Mouse (Mus musculus): ENCODE measurements around the gene Pou4f1. TPM values are rescaled to one million over a fixed set of nuclear protein-coding genes. Genes with fewer than 3 reads are reported as not detected.

The Pou4f1 gene
- polyA plus RNA-seq, 1 experiment from 2014 or later: 0.76 TPM

- no peaks in the 10 kb centered on the region for H3K36me3 ChIP-seq
- H3K4me2 ChIP-seq: no peak overlapping the region
- no peak overlapping the region for H3K4me3 ChIP-seq
- no peaks in the 10 kb centered on the region for H3K9me3 ChIP-seq
- ATAC-seq (ENCODE audit: insufficient number of reproducible peaks, insufficient read depth, low FRiP score, low TSS enrichment, low read depth): no peak
- H3K27me3 ChIP-seq: peaks cover 94% of the 10 kb centered on the region
- H3K27ac ChIP-seq: no peak overlapping the region
- no peak overlapping the region for H3K9ac ChIP-seq
- WGBS: 3% methylated on average over 5 of the region's 5 CpGs
- peaks cover 28% of the 10 kb centered on the region for H3K4me1 ChIP-seq
These were observed 3.0 kb downstream of the Pou4f1 start for GRCm38 (mm10) chr14:104464841-104465240.

- Histone ChIP-seq H3K9me3 (no peaks in the 10 kb centered on the region), H3K9ac (no peak overlapping the region), H3K36me3 (no peaks in the 10 kb centered on the region), H3K27me3 (peaks cover 94% of the 10 kb centered on the region), H3K27ac (no peak overlapping the region), H3K4me1 (peaks cover 28% of the 10 kb centered on the region), H3K4me2 (no peak overlapping the region), H3K4me3 (no peak overlapping the region)
- no peak for ATAC-seq (ENCODE audit: insufficient number of reproducible peaks, insufficient read depth, low FRiP score, low TSS enrichment, low read depth)
- WGBS: 4% methylated on average over 5 of the region's 5 CpGs
These were observed 4.1 kb downstream of the Pou4f1 start for GRCm38 (mm10) chr14:104463631-104464250.

GRCm38 (mm10) chr14:104461286-104462240, 6.2 kb downstream of the Pou4f1 start:
- no peak overlapping the region for H3K9ac ChIP-seq
- no peak overlapping the region for H3K4me2 ChIP-seq
- H3K27me3 ChIP-seq: peaks cover 92% of the 10 kb centered on the region
- no peak overlapping the region for H3K4me3 ChIP-seq
- H3K27ac ChIP-seq: no peak overlapping the region
- H3K9me3 ChIP-seq: no peaks in the 10 kb centered on the region
- H3K4me1 ChIP-seq: peaks cover 12% of the 10 kb centered on the region
- WGBS: 2% methylated on average over 10 of the region's 10 CpGs
- H3K36me3 ChIP-seq: no peaks in the 10 kb centered on the region
- ATAC-seq (ENCODE audit: insufficient number of reproducible peaks, insufficient read depth, low FRiP score, low TSS enrichment, low read depth): no peak

GRCm38 (mm10) chr14:104460325-104461285, 7.2 kb downstream of the Pou4f1 start:
- H3K9me3 ChIP-seq: no peaks in the 10 kb centered on the region
- ATAC-seq (ENCODE audit: insufficient number of reproducible peaks, insufficient read depth, low FRiP score, low TSS enrichment, low read depth): peak; percentile 52; the same call in 1 of the 2 replicates
- H3K27ac ChIP-seq: no peak overlapping the region
- H3K4me1 ChIP-seq: peaks cover 7% of the 10 kb centered on the region
- WGBS: under 1% methylated on average over 59 of the region's 59 CpGs
- no peak overlapping the region for H3K9ac ChIP-seq
- H3K27me3 ChIP-seq: peaks cover 85% of the 10 kb centered on the region
- H3K4me3 ChIP-seq: peak overlapping the region; percentile 24
- peak overlapping the region; percentile 47 for H3K4me2 ChIP-seq
- no peaks in the 10 kb centered on the region for H3K36me3 ChIP-seq

GRCm38 (mm10) chr14:104459513-104460111, 8.2 kb downstream of the Pou4f1 start:
- H3K9me3 ChIP-seq: no peaks in the 10 kb centered on the region

GRCm38 (mm10) chr14:104458728-104459512, 8.9 kb downstream of the Pou4f1 start:
- no peak overlapping the region for H3K4me3 ChIP-seq
- no peak overlapping the region for H3K4me2 ChIP-seq
- H3K27me3 ChIP-seq: peaks cover 81% of the 10 kb centered on the region
- H3K4me1 ChIP-seq: peaks cover 6% of the 10 kb centered on the region
- no peak overlapping the region for H3K9ac ChIP-seq
- H3K36me3 ChIP-seq: no peaks in the 10 kb centered on the region
- no peak for ATAC-seq (ENCODE audit: insufficient number of reproducible peaks, insufficient read depth, low FRiP score, low TSS enrichment, low read depth)
- WGBS: 1% methylated on average over 19 of the region's 19 CpGs
- no peaks in the 10 kb centered on the region for H3K9me3 ChIP-seq
- no peak overlapping the region for H3K27ac ChIP-seq

More at GRCm38 (mm10) chr14:104459513-104460111, 8.2 kb downstream of the Pou4f1 start:
- H3K27me3 ChIP-seq: peaks cover 82% of the 10 kb centered on the region
- no peak overlapping the region for H3K4me2 ChIP-seq
- H3K4me3 ChIP-seq: no peak overlapping the region
- ATAC-seq (ENCODE audit: insufficient number of reproducible peaks, insufficient read depth, low FRiP score, low TSS enrichment, low read depth): no peak
- no peak overlapping the region for H3K27ac ChIP-seq
- 1% methylated on average over 25 of the region's 25 CpGs for WGBS
- H3K4me1 ChIP-seq: peaks cover 6% of the 10 kb centered on the region
- no peaks in the 10 kb centered on the region for H3K36me3 ChIP-seq
- H3K9ac ChIP-seq: no peak overlapping the region

GRCm38 (mm10) chr14:104457966-104458710, 9.7 kb downstream of the Pou4f1 start:
- no peaks in the 10 kb centered on the region for H3K9me3 ChIP-seq
- H3K4me3 ChIP-seq: no peak overlapping the region
- H3K4me2 ChIP-seq: no peak overlapping the region
- H3K9ac ChIP-seq: no peak overlapping the region
- peaks cover 73% of the 10 kb centered on the region for H3K27me3 ChIP-seq
- H3K27ac ChIP-seq: no peak overlapping the region
- peaks cover 6% of the 10 kb centered on the region for H3K4me1 ChIP-seq
- H3K36me3 ChIP-seq: no peaks in the 10 kb centered on the region
- under 1% methylated on average over 20 of the region's 20 CpGs for WGBS
- no peak for ATAC-seq (ENCODE audit: insufficient number of reproducible peaks, insufficient read depth, low FRiP score, low TSS enrichment, low read depth)

- Histone ChIP-seq H3K4me1 (peaks cover 6% of the 10 kb centered on the region), H3K4me3 (no peak overlapping the region), H3K4me2 (no peak overlapping the region), H3K9ac (no peak overlapping the region), H3K36me3 (no peaks in the 10 kb centered on the region), H3K27ac (no peak overlapping the region), H3K9me3 (no peaks in the 10 kb centered on the region), H3K27me3 (peaks cover 74% of the 10 kb centered on the region)
- no peak for ATAC-seq (ENCODE audit: insufficient number of reproducible peaks, insufficient read depth, low FRiP score, low TSS enrichment, low read depth)
- WGBS: 1% methylated on average over 5 of the region's 5 CpGs
These were observed 10.8 kb downstream of the Pou4f1 start for GRCm38 (mm10) chr14:104456976-104457375.

- Histone ChIP-seq H3K4me1 (no peaks in the 10 kb centered on the region), H3K27me3 (peaks cover 58% of the 10 kb centered on the region), H3K36me3 (no peaks in the 10 kb centered on the region), H3K27ac (no peak overlapping the region), H3K9me3 (no peaks in the 10 kb centered on the region), H3K4me3 (no peak overlapping the region), H3K4me2 (no peak overlapping the region), H3K9ac (no peak overlapping the region)
- no peak for ATAC-seq (ENCODE audit: insufficient number of reproducible peaks, insufficient read depth, low FRiP score, low TSS enrichment, low read depth)
- 10% methylated on average over 4 of the region's 4 CpGs for WGBS
These were observed 14.0 kb downstream of the Pou4f1 start for GRCm38 (mm10) chr14:104453824-104454223.

- H3K27ac ChIP-seq: no peak overlapping the region
- no peaks in the 10 kb centered on the region for H3K27me3 ChIP-seq
- 63% methylated on average over 2 of the region's 2 CpGs for WGBS
- no peaks in the 10 kb centered on the region for H3K36me3 ChIP-seq
- ATAC-seq (ENCODE audit: insufficient number of reproducible peaks, insufficient read depth, low FRiP score, low TSS enrichment, low read depth): no peak
- no peaks in the 10 kb centered on the region for H3K4me1 ChIP-seq
- H3K4me3 ChIP-seq: no peak overlapping the region
- H3K4me2 ChIP-seq: no peak overlapping the region
- H3K9ac ChIP-seq: no peak overlapping the region
- no peaks in the 10 kb centered on the region for H3K9me3 ChIP-seq
These were observed 33.5 kb downstream of the Pou4f1 start for GRCm38 (mm10) chr14:104434293-104434692.

Data from embryonic facial prominence, embryonic 13.5 days (tissue).